Mouse (Mus musculus) intestine, embryonic 16.5 days (tissue): Measurements from ENCODE around the gene Ank3. TPM values are rescaled to one million over a fixed set of nuclear protein-coding genes. Genes with fewer than 3 reads are reported as not detected.

ENCODE experiments used
- ATAC-seq: fragments of 200-750 bp; cut with Nextera tagmentation; 2 replicates; pipeline ENCODE4 v1.8.0; 2017; ENCODE audit warnings: moderate TSS enrichment, moderate library complexity
- H3K27ac ChIP-seq: fragments of 300-500 bp; sonication (generic); 2 replicates; pipeline ENCODE4 v1.5.1; 2014; ENCODE audit warnings: mild to moderate bottlenecking, low read length
- H3K27me3 ChIP-seq: fragments of 300-500 bp; sonication (generic); replicated peaks from 2 replicates; pipeline ENCODE4 v1.6.1; 2014; ENCODE audit warnings: low read length, control low read depth, mixed read lengths; ENCODE audit not compliant: control insufficient read depth, insufficient read depth
- H3K36me3 ChIP-seq: fragments of 300-500 bp; sonication (generic); 2 replicates; pipeline ENCODE4 v1.6.1; 2014; ENCODE audit warnings: low read length, control low read depth; ENCODE audit not compliant: control insufficient read depth, insufficient read depth
- H3K4me1 ChIP-seq: fragments of 300-500 bp; sonication (generic); 2 replicates; pipeline ENCODE4 v1.6.1; 2014; ENCODE audit warnings: low read length, control low read depth, mixed read lengths; ENCODE audit not compliant: control insufficient read depth, insufficient read depth
- H3K4me2 ChIP-seq: fragments of 300-500 bp; sonication (generic); 2 replicates; pipeline ENCODE4 v1.6.1; 2014; ENCODE audit warnings: low read depth, low read length, control low read depth
- H3K4me3 ChIP-seq: fragments of 300-500 bp; sonication (generic); 2 replicates; pipeline ENCODE4 v1.5.1; 2014; ENCODE audit warnings: mild to moderate bottlenecking, low read length
- H3K9ac ChIP-seq: fragments of 300-500 bp; sonication (generic); 2 replicates; pipeline ENCODE4 v1.6.1; 2014; ENCODE audit warnings: low read depth, low read length
- H3K9me3 ChIP-seq: fragments of 300-500 bp; sonication (generic); 2 replicates; pipeline ENCODE4 v1.6.1; 2016; ENCODE audit warnings: low read length, control low read depth; ENCODE audit not compliant: control insufficient read depth
- WGBS: fragments of 180-500 bp; shearing (Covaris S2); extraction: QIAGEN DNeasy Blood & Tissue Kit; methylation state at CpG from one replicate; pipeline ENCODE4 v1.1.7; 2014; 5-methylcytosine and 5-hydroxymethylcytosine counted together
- polyA plus RNA-seq: library from polyadenylated mRNA; unstranded; fragments of >200 nt; fragmentation: Nextera tagmentation; extraction: Ambion mirVana; gene quantifications from 2 replicates; pipeline ENCODE4 v1.2.1, GENCODE M21; 2015

Gene Ank3
- polyA plus RNA-seq, 1 experiment from 2014 or later, result 21.7 TPM

DNA sequence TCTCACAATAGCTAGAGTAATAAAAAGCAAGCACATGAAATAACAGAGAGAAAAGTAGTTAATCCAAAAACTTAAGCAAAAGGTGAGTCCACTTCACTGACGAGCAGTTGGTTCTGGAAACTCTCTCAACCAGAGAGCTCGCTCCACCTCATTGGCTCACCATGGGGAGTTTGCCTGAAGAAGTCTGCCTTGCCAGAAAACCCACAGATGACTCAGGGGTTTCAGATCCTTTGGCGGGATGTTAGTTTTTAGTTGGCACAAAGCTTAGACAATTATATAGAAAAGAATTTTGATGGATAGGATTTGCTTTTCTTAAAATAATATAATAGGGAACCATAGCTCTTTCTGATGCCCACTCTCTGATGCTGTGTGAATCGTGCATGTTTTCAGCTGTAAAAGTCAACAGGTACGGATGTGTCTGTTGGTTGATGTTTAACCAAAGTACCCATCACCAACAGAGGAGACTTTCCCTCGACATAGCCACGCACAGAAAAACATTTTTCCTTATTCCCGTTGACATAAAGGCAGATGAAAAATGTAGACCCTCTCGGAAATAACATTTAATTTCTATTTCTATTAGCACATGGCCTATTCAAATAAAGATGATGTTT is 556.2 kb downstream of the Ank3 start:
- no peaks in the 10 kb centered on the region for H3K27me3 ChIP-seq
- no peak overlapping the region for H3K27ac ChIP-seq
- no peak overlapping the region for H3K9ac ChIP-seq
- 71% methylated on average over 9 of the region's 9 CpGs for WGBS
- no peaks in the 10 kb centered on the region for H3K4me1 ChIP-seq
- peaks cover 3% of the 10 kb centered on the region; the same call in 1 of the 2 replicates for H3K36me3 ChIP-seq
- no peak for ATAC-seq
- H3K4me2 ChIP-seq, result no peak overlapping the region
- no peak overlapping the region for H3K4me3 ChIP-seq
- no peaks in the 10 kb centered on the region for H3K9me3 ChIP-seq

DNA sequence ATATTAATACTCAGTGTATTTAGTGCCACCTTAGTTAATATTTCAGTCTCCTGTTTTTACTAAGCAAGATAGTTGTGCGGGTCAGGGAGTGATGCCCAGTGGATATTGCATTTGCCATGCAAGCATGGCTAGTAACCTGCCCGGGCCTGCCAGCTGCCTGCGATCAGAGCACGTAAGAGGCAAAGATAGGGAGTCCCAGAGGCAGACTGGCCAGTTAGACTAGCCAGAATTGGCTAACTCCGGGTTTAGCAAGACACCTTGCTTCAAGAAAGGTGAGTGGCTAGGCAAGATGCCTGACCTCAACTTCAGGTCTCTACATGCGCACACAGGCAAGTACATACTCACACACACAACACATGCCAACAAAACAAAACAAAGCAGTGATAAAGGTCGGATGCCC is 563.7 kb downstream of the Ank3 start:
- Histone ChIP-seq H3K4me1 (no peaks in the 10 kb centered on the region), H3K9ac (no peak overlapping the region), H3K4me2 (no peak overlapping the region), H3K36me3 (no peaks in the 10 kb centered on the region), H3K4me3 (no peak overlapping the region), H3K9me3 (no peaks in the 10 kb centered on the region), H3K27me3 (no peaks in the 10 kb centered on the region), H3K27ac (no peak overlapping the region)
- ATAC-seq, result no peak
- WGBS, result 90% methylated on average over 7 of the region's 7 CpGs

DNA sequence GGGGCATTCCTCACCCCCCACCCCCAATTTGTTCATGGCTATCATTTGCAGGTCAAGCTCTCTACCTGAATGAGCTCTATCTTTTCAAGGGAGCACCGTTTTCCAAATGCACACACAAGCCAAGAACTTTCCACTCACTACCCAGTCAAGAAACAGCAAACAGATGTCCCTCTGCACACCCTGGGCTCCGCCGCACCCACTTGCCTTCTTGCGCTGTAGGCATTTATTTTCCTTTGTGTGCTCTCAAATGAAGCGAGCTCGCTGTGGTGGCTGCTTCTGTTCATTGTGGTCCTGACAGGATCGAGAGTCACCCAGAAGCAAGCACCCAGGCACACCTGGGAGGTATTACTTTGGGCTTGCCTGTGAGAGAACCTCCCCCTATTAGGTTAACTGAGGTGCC is 564.4 kb downstream of the Ank3 start:
- no peaks in the 10 kb centered on the region for H3K27me3 ChIP-seq
- H3K4me2 ChIP-seq, result no peak overlapping the region
- H3K4me3 ChIP-seq, result no peak overlapping the region
- H3K36me3 ChIP-seq, result no peaks in the 10 kb centered on the region
- 84% methylated on average over 7 of the region's 7 CpGs for WGBS
- no peak overlapping the region for H3K9ac ChIP-seq
- H3K27ac ChIP-seq, result no peak overlapping the region
- no peaks in the 10 kb centered on the region for H3K4me1 ChIP-seq
- no peaks in the 10 kb centered on the region for H3K9me3 ChIP-seq
- no peak for ATAC-seq

DNA sequence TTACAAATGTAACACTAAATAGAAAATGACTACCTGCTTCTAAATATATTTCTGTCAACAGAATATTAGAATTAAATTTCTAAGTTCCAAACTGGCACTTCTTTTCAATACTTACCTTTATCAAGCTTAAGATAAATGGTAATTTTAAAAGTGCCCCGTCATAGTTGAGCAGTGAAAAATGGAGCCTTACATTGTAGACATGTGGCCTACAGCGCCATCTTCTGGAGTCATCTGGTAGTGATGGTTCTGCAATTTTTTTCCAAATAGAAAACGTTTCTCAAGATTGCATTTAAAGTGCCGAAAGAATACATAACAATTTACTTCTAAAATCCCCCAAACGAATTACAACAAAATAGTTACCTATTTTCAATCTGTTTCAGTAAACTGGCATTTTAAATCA is 566.0 kb downstream of the Ank3 start:
- no peaks in the 10 kb centered on the region for H3K4me1 ChIP-seq
- no peak overlapping the region for H3K4me3 ChIP-seq
- H3K36me3 ChIP-seq, result no peaks in the 10 kb centered on the region
- no peak overlapping the region for H3K4me2 ChIP-seq
- H3K27ac ChIP-seq, result no peak overlapping the region
- H3K27me3 ChIP-seq, result no peaks in the 10 kb centered on the region
- H3K9ac ChIP-seq, result no peak overlapping the region
- WGBS, result 8% methylated on average over 5 of the region's 5 CpGs
- H3K9me3 ChIP-seq, result no peaks in the 10 kb centered on the region
- ATAC-seq, result no peak

DNA sequence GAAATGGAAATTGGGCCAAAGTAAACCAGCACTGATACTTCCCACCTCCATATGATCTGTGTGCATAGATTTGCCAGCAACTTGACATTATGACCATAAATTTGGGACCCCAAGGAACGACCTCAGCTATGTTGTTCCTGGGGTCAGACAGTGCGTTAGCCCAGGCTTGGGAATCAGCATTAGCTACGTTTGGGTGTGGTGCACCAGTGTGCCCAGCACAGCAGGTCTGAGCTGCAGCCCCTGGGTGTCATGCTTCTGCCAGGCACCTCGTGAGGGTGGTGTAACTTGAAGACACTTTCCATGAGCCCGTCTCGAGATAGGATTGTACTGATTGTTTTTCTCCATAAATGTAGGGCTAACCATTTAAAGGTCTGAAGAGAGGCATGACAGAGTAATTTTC is 566.5 kb downstream of the Ank3 start:
- Histone ChIP-seq H3K4me1 (no peaks in the 10 kb centered on the region), H3K27ac (no peak overlapping the region), H3K4me2 (no peak overlapping the region), H3K27me3 (no peaks in the 10 kb centered on the region), H3K36me3 (no peaks in the 10 kb centered on the region), H3K9ac (no peak overlapping the region), H3K9me3 (no peaks in the 10 kb centered on the region), H3K4me3 (no peak overlapping the region)
- ATAC-seq, result no peak
- 84% methylated on average over 6 of the region's 6 CpGs for WGBS

DNA sequence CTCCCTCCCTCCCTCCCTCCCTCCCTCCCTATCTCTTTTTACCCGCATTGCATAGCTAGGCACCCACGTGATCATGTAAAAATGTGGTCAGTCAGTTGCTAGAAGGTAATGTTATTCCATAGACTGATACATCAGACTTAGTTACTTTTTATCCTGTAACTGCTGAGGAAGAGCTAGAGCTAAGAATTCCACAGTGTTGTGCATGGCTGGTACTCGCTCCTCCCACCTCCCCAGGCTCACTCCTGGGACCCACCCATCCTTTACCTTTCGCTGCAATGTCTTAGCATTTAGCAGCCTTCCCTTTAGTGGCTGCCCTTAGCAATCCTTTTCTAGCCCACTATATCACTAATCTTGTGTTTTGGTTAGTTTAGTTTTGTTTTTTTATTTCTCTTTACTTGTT is 569.4 kb downstream of the Ank3 start:
- Histone ChIP-seq H3K9ac (no peak overlapping the region), H3K9me3 (no peaks in the 10 kb centered on the region), H3K27ac (no peak overlapping the region), H3K4me1 (no peaks in the 10 kb centered on the region), H3K36me3 (no peaks in the 10 kb centered on the region), H3K4me2 (no peak overlapping the region), H3K4me3 (no peak overlapping the region), H3K27me3 (no peaks in the 10 kb centered on the region)
- 80% methylated on average over 4 of the region's 4 CpGs for WGBS
- ATAC-seq, result no peak

DNA sequence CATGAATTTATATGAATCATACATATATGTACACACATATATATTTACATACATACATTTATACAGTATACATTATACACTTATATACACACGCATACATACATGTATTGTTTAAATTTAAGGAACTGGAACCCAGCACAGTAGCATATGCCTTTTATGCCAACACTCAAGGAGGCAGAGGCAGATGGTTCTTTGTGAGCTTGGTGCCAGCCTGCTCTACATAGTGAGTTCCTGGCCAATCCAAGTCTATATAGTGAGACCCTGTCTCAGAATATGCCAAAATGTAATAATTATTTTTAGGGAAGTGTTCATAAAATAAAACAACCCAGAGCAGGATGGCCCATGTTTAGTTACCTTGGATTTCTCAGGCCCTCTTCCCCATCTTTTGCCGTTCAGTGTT is 581.1 kb downstream of the Ank3 start:
- Histone ChIP-seq H3K27me3 (no peaks in the 10 kb centered on the region), H3K27ac (no peak overlapping the region), H3K4me3 (no peak overlapping the region), H3K36me3 (0 out of 2 replicates have a peak, but pooled peaks cover 4% of the 10 kb centered on the region), H3K9ac (no peak overlapping the region), H3K4me2 (no peak overlapping the region), H3K4me1 (no peaks in the 10 kb centered on the region), H3K9me3 (no peaks in the 10 kb centered on the region)
- WGBS, result 91% methylated on average over 2 of the region's 2 CpGs
- no peak for ATAC-seq

DNA sequence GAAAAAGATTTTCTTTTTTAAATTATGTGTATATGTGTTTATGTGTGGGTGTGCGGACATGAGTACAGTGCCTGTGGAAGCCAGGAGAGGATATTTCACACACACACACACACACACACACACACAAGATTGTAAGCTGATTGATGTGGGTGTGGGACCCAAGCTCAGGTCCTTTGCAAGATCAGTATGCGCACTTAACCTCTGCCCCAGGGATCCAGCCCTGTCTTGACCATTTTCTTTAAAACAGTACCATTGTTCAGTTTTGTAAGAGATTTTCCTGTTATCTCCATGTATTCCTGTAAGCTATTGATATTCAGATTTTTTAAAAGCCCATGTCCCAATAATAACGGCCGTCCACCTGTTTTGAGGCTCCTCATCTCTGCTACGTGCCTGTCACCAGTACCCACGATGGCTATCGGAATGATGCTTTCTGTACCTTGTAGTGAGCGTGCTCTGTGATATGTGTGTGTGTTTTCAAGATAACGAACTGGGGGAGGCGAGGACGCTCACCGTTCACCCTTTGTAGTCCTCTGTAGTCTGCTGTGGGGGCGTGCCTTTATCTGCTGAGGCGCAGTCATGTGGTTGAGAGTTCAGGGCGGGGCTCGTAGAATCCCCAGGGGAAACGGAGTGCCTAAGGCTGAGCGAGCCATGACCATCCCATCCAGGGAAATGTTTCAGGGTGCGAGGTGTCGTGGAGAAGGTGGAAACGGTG is 583.0 kb downstream of the Ank3 start:
- no peaks in the 10 kb centered on the region for H3K27me3 ChIP-seq
- H3K4me1 ChIP-seq, result no peaks in the 10 kb centered on the region
- H3K4me3 ChIP-seq, result no peak overlapping the region
- H3K9ac ChIP-seq, result no peak overlapping the region
- 73% methylated on average over 21 of the region's 21 CpGs for WGBS
- no peak for ATAC-seq
- H3K9me3 ChIP-seq, result no peaks in the 10 kb centered on the region
- H3K27ac ChIP-seq, result no peak overlapping the region
- no peak overlapping the region for H3K4me2 ChIP-seq
- H3K36me3 ChIP-seq, result peaks cover 6% of the 10 kb centered on the region; the same call in 1 of the 2 replicates

DNA sequence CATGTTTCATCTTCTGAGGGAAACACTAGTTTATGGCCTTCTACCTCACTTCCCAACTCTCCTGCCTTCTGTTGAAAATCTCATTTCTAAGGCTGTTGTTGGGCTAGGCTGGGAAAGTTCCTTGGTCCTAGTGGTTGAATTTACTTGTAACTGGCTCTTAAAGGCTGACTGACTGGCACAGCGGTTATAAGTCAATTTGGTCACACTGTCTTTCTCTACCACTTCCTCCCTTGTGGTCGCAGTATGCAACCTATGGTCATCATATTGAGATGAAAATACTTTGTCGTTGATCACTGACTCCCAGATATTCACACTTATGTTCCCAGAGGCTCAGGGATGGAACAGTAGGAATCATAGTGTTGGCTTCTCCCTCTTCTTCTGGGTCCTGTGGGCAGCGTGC is 584.1 kb downstream of the Ank3 start:
- 96% methylated on average over 4 of the region's 4 CpGs for WGBS
- Histone ChIP-seq H3K4me2 (no peak overlapping the region), H3K27ac (no peak overlapping the region), H3K9me3 (no peaks in the 10 kb centered on the region), H3K9ac (no peak overlapping the region), H3K27me3 (no peaks in the 10 kb centered on the region), H3K36me3 (peaks cover 7% of the 10 kb centered on the region), H3K4me1 (no peaks in the 10 kb centered on the region), H3K4me3 (no peak overlapping the region)
- no peak for ATAC-seq
